Mouse (Mus musculus): ENCODE results near the gene Nln.

Nln gene

DNA sequence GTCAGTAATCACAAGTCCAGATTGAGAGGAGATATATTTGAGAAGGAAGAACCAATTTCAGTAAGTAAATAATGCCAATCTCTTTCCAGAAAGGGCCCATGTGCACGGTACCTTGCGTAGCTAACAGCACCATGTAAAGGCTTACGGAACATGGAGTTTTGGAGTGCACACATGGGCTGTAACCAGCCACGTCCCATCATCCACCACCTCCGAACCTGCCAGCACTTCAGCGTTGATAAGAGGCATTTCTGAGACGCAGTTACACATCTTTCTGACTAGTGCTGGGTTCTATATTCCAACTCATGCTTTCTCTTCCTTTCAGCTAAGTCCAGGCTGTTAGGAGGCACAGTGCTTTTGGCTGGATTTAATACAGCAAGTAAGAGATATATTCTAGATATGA is 12.2 kb downstream of the Nln start:
- DNase-seq (ENCODE audit: extremely low read depth, low read depth, low spot score), result no peak

GRCm38 (mm10) chr13:104095955-104096354 is 13.5 kb downstream of the Nln start:
- no peak for DNase-seq (ENCODE audit: extremely low read depth, low read depth, low spot score)

- no peak for DNase-seq (ENCODE audit: extremely low read depth, low read depth, low spot score)
These were observed 14.7 kb downstream of the Nln start for GRCm38 (mm10) chr13:104094531-104095385.

- DNase-seq (ENCODE audit: extremely low read depth, low read depth, low spot score), result no peak
These were observed 17.7 kb downstream of the Nln start for GRCm38 (mm10) chr13:104091734-104092133.

DNA sequence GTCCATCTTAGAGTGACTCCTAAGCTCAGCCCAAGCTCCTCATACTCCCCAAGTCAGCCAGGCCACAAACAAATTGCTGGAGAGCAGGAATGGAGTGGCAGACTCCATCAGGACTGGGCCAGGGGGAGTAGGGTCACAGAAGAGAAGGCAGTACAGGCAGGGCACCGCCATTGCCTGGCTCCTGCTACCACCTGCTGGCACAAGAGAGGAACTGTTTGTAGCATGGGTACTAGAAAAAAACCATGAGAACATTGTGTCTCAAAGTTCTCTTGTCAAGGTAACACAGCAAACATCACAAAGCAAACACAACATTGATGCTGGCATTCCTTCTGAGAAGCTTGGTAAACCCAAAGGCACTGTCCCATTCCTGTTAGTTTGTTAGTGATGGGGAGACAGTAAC is 20.0 kb downstream of the Nln start:
- no peak for DNase-seq (ENCODE audit: extremely low read depth, low read depth, low spot score)

- no peak for DNase-seq (ENCODE audit: extremely low read depth, low read depth, low spot score)
These were observed 24.8 kb downstream of the Nln start for GRCm38 (mm10) chr13:104084600-104084999.

- DNase-seq (ENCODE audit: extremely low read depth, low read depth, low spot score), result no peak
These were observed 26.9 kb downstream of the Nln start for GRCm38 (mm10) chr13:104082504-104082903.

DNA sequence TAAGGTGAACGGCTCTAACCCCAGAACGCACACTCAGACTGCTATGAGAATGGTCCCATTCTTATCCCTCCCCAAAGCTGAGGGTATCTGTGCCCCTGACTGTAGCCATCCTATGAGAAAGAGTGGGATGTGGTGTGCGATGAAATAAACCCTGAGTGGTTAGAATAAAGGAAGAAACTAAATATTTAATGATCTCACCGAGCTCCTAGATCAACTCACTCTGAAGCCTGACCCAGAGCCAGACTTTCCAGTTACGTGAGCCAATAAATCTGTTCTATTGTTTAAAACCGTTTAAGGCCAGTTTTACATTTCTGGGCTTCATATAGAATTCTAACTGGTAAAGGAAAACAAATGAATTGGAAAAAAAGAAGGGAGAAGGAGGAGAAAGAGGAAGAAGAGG is 32.4 kb downstream of the Nln start:
- no peak for DNase-seq (ENCODE audit: extremely low read depth, low read depth, low spot score)

DNA sequence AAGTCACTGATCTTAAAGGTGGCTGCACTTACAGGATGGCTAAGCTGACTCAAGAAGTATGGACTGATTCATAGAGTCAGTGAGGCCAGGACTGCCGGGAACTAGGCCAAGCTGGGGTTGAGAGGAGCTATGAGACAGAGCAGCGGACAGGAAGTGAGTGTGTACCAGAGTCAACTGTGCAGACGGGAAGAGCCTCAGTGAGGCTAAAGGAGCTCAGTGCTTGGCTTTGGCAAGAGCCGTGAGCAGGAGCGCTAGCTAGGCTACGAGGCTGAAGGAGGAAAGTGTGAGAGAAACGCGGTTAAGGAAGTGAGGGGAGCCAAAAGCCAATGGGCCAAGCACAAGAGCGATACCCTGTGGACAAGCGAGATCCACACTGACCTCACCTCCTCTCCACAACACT is 34.7 kb downstream of the Nln start:
- DNase-seq (ENCODE audit: extremely low read depth, low read depth, low spot score), result no peak

- no peak for DNase-seq (ENCODE audit: extremely low read depth, low read depth, low spot score)
These were observed 35.2 kb downstream of the Nln start for GRCm38 (mm10) chr13:104074230-104074629.

GRCm38 (mm10) chr13:104072351-104072750 is 37.1 kb downstream of the Nln start:
- no peak for DNase-seq (ENCODE audit: extremely low read depth, low read depth, low spot score)

- no peak for DNase-seq (ENCODE audit: extremely low read depth, low read depth, low spot score)
These were observed 38.7 kb downstream of the Nln start for GRCm38 (mm10) chr13:104070703-104071102.

- no peak for DNase-seq (ENCODE audit: extremely low read depth, low read depth, low spot score)
These were observed 40.2 kb downstream of the Nln start for GRCm38 (mm10) chr13:104069216-104069615.

GRCm38 (mm10) chr13:104065649-104066347 is 43.6 kb downstream of the Nln start:
- DNase-seq (ENCODE audit: extremely low read depth, low read depth, low spot score), result no peak

DNA sequence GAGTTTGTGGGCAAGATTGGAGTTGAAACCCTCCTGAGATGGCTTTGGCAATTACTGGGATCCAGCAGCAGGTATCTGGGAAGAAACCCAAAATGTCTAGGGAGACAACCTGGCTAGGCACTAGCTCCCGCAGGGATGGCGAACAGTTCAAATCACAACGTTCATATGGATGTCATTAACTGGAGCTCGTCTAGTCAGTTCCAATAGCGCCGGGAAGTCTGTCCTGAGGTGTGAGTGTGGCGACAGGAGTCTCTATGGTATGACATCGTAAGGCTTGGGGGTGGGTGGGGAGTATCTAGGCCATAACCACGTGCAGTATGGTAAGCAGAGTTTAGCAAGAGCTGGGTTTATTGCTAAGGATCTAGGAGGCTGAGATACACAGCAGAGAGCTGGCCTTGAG is 46.4 kb downstream of the Nln start:
- DNase-seq (ENCODE audit: extremely low read depth, low read depth, low spot score), result no peak

GRCm38 (mm10) chr13:104061975-104062750 is 47.3 kb downstream of the Nln start:
- no peak for DNase-seq (ENCODE audit: extremely low read depth, low read depth, low spot score)

GRCm38 (mm10) chr13:104060231-104060630 is 49.2 kb downstream of the Nln start:
- no peak for DNase-seq (ENCODE audit: extremely low read depth, low read depth, low spot score)

- no peak for DNase-seq (ENCODE audit: extremely low read depth, low read depth, low spot score)
These were observed 49.9 kb downstream of the Nln start for GRCm38 (mm10) chr13:104059536-104059935.

- DNase-seq (ENCODE audit: extremely low read depth, low read depth, low spot score), result no peak
These were observed 50.7 kb downstream of the Nln start for GRCm38 (mm10) chr13:104058761-104059160.

- DNase-seq (ENCODE audit: extremely low read depth, low read depth, low spot score), result no peak
These were observed 57.1 kb downstream of the Nln start for GRCm38 (mm10) chr13:104052271-104052753.

- DNase-seq (ENCODE audit: extremely low read depth, low read depth, low spot score), result no peak
These were observed 60.6 kb downstream of the Nln start for GRCm38 (mm10) chr13:104048835-104049234.
